Mouse (Mus musculus): ENCODE results near the gene Gm33543. TPM values are rescaled to one million over a fixed set of nuclear protein-coding genes. Genes with fewer than 3 reads are reported as not detected.

The Gm33543 gene
- polyA plus RNA-seq, 1 experiment from 2014 or later = not detected

Other genes starting within 250 kb of the Gm33543 start
- gene Anapc15-ps, start 169.5 kb downstream of the Gm33543 start, polyA plus RNA-seq (2015; fragmentation: Nextera tagmentation; extraction: Ambion mirVana) = 0.43 TPM in 1 of 2 replicates, not detected in the other
- 17.6 and 19.4 TPM in 2 replicates for gene Eea1, start 97.7 kb upstream of the Gm33543 start, polyA plus RNA-seq (2015; fragmentation: Nextera tagmentation; extraction: Ambion mirVana)

Data from limb, embryonic 13.5 days (tissue).